Mouse (Mus musculus) testis, adult 2 months (tissue): ENCODE results near the gene Crisp2.

ENCODE experiments used
- CTCF ChIP-seq: fragments of 200-500 bp; IDR thresholded peaks from 2 replicates; pipeline ENCODE4 v1.5.1; 2012; ENCODE audit warnings: low read depth, mild to moderate bottlenecking, inconsistent platforms, low read length, moderate library complexity; ENCODE audit not compliant: control insufficient read depth, insufficient read depth, insufficient replicate concordance
- POLR2A ChIP-seq: fragments of 200-500 bp; IDR thresholded peaks from 2 replicates; pipeline ENCODE4 v1.6.1; 2012; ENCODE audit warnings: low read depth, mild to moderate bottlenecking, inconsistent platforms, low read length, moderate library complexity; ENCODE audit not compliant: control insufficient read depth

- TF ChIP-seq POLR2A (no peak), CTCF (no peak)
These were observed 4.0 kb downstream of the Crisp2 start for GRCm38 (mm10) chr17:40802707-40803340.
